Mouse (Mus musculus) ES-E14 (cell line): ENCODE data around the gene Mfsd5.

Experiments used
- CHD2 ChIP-seq: IDR thresholded peaks from 2 replicates; pipeline ENCODE4 v1.6.1; 2014; ENCODE audit warnings: mild to moderate bottlenecking, low read depth, low read length, inconsistent platforms
- HCFC1 ChIP-seq: IDR thresholded peaks from 2 replicates; pipeline ENCODE4 v1.6.1; 2012; ENCODE audit warnings: low read length, inconsistent platforms, borderline replicate concordance; ENCODE audit not compliant: insufficient read depth
- MAFK ChIP-seq: IDR thresholded peaks from 2 replicates; pipeline ENCODE4 v1.6.1; 2014; ENCODE audit warnings: mild to moderate bottlenecking, low read depth, low read length, inconsistent platforms; ENCODE audit not compliant: insufficient read depth
- ZC3H11A ChIP-seq: IDR thresholded peaks from 2 replicates; pipeline ENCODE4 v1.6.1; 2012; ENCODE audit warnings: low read depth, mild to moderate bottlenecking, inconsistent platforms, low read length, borderline replicate concordance
- ZNF384 ChIP-seq: IDR thresholded peaks from 2 replicates; pipeline ENCODE4 v1.6.1; 2012; ENCODE audit warnings: low read depth, low read length, inconsistent platforms

- TF ChIP-seq MAFK (no peak), ZC3H11A (no peak), ZNF384 (no peak), CHD2 (no peak), HCFC1 (no peak)
Measured at GRCm38 (mm10) chr15:102239851-102240250, 39.4 kb upstream of the Mfsd5 start.
